Mouse (Mus musculus): ENCODE results near the gene D6Ertd527e.
A peak's percentile ranks its signal among the peaks of the same experiment; 100 is the strongest.

D6Ertd527e gene

DNA sequence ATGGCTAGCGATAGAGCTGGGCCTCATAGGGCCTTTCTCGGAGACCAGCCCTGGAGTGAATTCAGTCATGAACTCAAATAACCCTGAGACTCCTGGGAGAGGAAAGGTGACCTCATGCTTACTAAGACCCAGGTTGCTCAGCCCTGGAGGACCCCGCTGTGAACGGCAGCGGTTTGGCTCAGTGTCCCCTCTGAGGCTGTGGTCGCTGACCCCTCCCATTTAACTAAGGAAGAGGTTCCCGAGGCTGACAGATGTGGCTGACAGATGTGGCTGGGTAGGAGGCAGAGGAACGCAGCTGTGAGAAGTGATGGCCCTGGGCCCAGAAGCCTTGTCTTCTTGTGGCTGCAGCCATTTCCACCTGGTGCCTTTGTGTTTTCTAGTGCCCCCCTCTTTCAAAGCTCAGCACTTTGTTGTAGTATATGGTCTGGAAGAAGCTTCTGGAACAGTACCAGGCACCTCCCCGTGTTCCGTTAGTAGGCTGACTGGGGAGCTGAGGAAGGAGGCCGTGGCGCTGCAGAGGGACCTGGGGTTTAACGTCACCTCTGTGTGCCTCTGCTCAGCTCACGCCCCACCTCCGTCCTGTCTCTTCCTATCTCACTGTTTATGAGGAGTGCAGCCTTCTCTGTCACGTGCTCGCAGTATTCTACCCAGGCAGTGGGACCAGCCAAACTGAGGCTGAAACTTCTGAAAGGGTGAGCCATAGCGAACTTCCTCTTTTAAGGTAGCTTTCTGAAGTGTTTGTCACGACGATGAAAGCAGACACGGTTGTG is 48.1 kb downstream of the D6Ertd527e start:
- DNase-seq (ENCODE audit: low read depth), result peak; percentile 57

DNA sequence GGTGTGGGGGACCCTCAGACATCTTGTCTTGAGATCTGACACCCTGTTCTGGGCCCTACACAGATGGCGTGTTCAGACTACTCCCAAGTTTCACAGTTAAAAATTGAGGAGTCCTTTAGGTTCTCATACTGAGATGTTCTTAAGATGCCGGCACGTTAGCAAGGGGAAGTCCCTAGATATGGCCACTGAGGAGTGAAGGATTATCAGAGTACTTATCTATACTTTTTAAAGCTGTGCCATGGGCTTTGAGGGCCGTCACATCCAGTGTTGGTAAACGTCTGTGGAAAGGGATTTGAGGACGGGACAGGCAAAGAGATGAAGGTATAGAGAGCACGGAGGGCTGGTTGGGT is 48.7 kb downstream of the D6Ertd527e start:
- no peak for DNase-seq (ENCODE audit: low read depth)

DNA sequence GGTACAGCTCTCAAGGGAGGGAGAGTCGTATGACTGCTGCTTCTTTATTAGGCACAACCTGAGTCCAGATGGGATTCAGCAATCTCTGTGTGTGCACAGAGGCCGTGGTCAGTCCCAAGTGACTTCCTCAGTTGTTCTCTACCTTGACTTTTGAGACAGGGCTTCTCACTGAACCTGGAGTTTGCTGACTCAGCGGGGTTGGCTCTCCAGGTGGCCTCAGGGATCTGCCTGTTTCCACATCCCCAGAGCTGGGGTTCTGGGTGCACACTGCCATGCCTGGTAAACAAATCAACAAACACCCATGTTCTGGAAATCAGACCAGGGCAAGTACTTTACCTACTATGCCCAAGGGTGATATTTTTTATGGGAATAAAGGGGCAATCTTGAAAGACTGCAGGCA is 49.3 kb downstream of the D6Ertd527e start:
- no peak for DNase-seq (ENCODE audit: low read depth)

DNA sequence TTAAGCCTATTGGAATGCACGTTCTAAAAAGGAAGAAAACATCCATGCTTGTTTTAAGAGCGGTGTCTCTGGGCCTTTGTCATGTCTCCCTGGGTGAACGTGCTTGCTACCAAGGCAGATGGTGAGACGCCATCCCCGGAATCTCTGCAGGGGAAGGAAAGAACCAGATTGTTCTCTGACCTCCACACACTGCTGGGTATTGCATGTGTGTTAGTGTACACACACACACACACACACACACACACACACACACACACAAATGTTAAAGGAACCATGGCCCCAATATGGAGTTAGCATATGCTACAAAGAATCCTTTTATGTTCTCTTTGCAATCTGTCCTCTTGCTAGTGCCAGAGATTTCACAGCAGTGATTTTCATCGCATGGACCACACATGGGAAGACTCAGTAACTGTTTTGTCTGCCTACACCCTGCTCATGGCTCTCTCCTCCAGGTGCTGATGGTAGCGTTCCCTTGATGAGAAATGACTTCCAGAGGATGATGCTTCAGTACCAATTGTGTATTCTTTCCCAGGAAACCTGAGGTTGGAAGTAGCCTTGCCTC is 53.6 kb downstream of the D6Ertd527e start:
- no peak for DNase-seq (ENCODE audit: low read depth)

DNA sequence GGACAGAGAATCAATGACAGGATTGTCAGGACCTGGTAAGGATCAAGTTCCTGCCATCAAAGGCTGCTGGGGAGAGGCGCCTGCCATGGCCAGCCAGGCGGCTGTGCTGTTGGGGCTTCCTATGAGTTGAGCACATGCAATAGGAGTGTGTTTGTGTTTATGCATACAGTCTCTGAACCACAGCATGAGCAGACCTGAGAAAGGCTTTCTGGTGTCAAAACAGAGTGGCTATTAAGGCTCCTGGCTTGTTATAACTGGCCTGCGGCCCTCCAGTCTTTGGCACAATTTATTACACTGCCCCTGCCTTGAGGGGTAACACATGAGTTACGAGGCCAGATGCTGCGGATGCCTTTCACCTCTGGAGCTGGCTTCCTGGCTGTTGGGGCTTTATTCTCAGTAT is 55.6 kb downstream of the D6Ertd527e start:
- DNase-seq (ENCODE audit: low read depth), result no peak

DNA sequence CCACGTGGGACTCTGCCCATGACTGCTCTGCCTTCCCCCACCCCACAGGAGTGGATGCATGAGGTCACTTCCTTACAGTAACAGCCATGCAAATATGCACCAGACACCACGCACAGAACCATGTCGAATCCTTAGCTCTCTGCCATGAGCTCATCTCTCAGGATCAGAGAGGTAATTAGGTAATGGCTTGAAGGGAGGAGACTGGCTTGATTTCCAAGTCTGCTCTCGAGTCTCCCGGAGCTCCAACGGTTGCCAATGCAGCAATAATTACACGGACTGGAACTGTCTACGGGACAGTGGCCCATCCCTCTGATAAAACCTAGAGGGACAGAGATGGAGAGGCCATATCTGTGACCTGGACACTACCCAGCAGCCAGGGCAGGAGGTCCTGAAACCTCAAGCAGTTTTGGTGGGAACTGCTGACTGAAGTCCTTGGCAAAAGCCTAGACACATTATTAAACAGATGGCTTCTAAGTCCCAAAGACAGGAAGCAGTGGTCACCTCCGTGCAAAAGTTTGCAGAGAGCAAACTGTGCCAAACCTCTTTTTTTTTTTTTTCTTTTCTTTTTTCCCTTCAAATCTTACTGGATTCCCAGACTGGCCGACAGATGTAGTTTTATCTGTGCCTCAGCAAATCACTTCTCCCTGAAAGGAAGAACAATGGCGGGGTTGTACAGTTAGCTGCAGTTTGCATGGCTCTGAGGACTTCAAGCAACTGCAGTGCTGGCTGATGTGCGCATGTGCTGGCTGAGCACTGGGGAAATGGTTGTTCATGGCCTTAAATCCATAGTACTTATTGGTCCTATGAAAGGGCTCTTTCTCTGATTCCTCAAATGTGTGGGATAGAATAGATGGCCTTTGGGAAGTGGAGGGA is 57.1 kb downstream of the D6Ertd527e start:
- no peak for DNase-seq (ENCODE audit: low read depth)

Measured in c-Kit-positive CD71-negative TER-119-negative erythroid progenitor cells, embryonic 14.5 days (primary cell).